Comparison of ENCODE assay signal across 18 mouse cellular contexts in the genomic region with DNA sequence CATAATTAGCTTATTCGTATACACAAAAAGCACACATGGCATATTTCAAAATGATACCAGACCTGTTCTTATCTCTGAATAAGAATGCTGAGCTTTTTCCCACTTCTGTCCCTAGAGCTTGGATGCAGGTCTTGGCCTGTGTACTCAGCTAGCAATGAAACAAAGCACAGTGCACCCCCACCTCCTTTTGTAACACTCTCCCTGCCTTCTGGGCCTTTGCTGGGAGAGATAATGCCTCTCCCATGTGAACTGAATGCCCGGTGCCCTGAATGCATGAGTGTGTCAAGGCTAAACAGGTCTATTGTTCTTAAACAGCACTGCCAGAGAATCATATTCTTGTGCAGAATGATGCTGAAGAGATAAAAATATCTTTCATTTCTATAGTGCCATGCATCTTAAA. TPM values are rescaled to one million over a fixed set of nuclear protein-coding genes. Genes with fewer than 3 reads are reported as not detected.
A peak's percentile ranks its signal among the peaks of the same experiment; 100 is the strongest.
DNase-seq lines count a peak whose midpoint lies in the region; ATAC-seq lines count a peak whose summit lies in the region.
"Had no signal": no experiment of that assay in that cellular context is flagged by ENCODE, and none has a peak within 500 bp of the region (broad histone marks: within the 10 kb centered on the region; RNA-seq: fewer than 3 reads in every experiment).

No protein-coding gene starts in this region.

- 54% methylated on average over 2 of the region's 2 CpGs for WGBS in hindbrain, embryonic 11.5 days
- 38% methylated on average over 2 of the region's 2 CpGs for WGBS in hindbrain, embryonic 16.5 days
- 36% methylated on average over 2 of the region's 2 CpGs for WGBS in midbrain, embryonic 12.5 days
- 30% methylated on average over 2 of the region's 2 CpGs for WGBS in midbrain, embryonic 16.5 days

- no peaks in the 10 kb centered on the region for H3K4me1 ChIP-seq in hindbrain, embryonic 11.5 days (replicated peaks; ENCODE audit: control insufficient read depth, insufficient read depth, low read length)
- peaks cover 8% of the 10 kb centered on the region for H3K4me1 ChIP-seq in hindbrain, embryonic 16.5 days (ENCODE audit: control insufficient read depth, insufficient read depth, low read depth, low read length)
- H3K4me1 ChIP-seq in midbrain, embryonic 12.5 days = peaks cover 9% of the 10 kb centered on the region
- peaks cover 25% of the 10 kb centered on the region for H3K4me1 ChIP-seq in midbrain, embryonic 16.5 days (ENCODE audit: control insufficient read depth, insufficient read depth, low read length)
- H3K4me1 ChIP-seq: embryonic facial prominence, embryonic 12.5 days had no signal

- H3K9ac ChIP-seq in hindbrain, embryonic 11.5 days (ENCODE audit: low read depth, low read length) = no peak overlapping the region
- H3K9ac ChIP-seq in hindbrain, embryonic 16.5 days (ENCODE audit: low read depth, low read length) = no peak overlapping the region
- no peak overlapping the region for H3K9ac ChIP-seq in midbrain, embryonic 12.5 days (replicated peaks)
- no peak overlapping the region for H3K9ac ChIP-seq in midbrain, embryonic 16.5 days (ENCODE audit: low read depth, low read length)
- H3K9ac ChIP-seq: embryonic facial prominence, embryonic 12.5 days; forebrain, embryonic 15.5 days; heart, embryonic 13.5 days; hindbrain, embryonic 12.5 days had no signal

- no peaks in the 10 kb centered on the region for H3K9me3 ChIP-seq in hindbrain, embryonic 11.5 days (ENCODE audit: control insufficient read depth, low read length)
- H3K9me3 ChIP-seq in hindbrain, embryonic 16.5 days (ENCODE audit: control insufficient read depth, low read length) = no peaks in the 10 kb centered on the region; the same call in 1 of the 2 replicates
- no peaks in the 10 kb centered on the region for H3K9me3 ChIP-seq in midbrain, embryonic 12.5 days
- H3K9me3 ChIP-seq in midbrain, embryonic 16.5 days (replicated peaks; ENCODE audit: control insufficient read depth, low read length, poor library complexity, severe bottlenecking) = no peaks in the 10 kb centered on the region
- H3K9me3 ChIP-seq: embryonic facial prominence, embryonic 12.5 days; forebrain, embryonic 15.5 days; heart, embryonic 13.5 days; hindbrain, embryonic 12.5 days had no signal

- DNase-seq in hindbrain, embryonic 11.5 days (ENCODE audit: low spot score) = peak; percentile 42
- peak; percentile 30 for DNase-seq in embryo, embryonic 11 days
- no peak for DNase-seq in urinary bladder, postnatal 25 days (ENCODE audit: low spot score)
- no peak for DNase-seq in left cerebral cortex, adult 8-10 months (ENCODE audit: low spot score in 2 of 2)
- DNase-seq: adrenal gland, postnatal 10 days; cerebellum, adult 11-12 months; cerebellum, adult 9-10 months; cerebellum, postnatal 25 days; gastrocnemius, postnatal 10 days; heart, postnatal 36 days had no signal

- no peak for ATAC-seq in hindbrain, embryonic 11.5 days (ENCODE audit: low FRiP score)
- no peak for ATAC-seq in hindbrain, embryonic 16.5 days
- ATAC-seq in midbrain, embryonic 12.5 days (ENCODE audit: low FRiP score, low read depth) = 0 out of 2 replicates have a peak, but pooled peaks have one; percentile 20
- no peak for ATAC-seq in midbrain, embryonic 16.5 days
- ATAC-seq: forebrain, embryonic 15.5 days had no signal

- no peak overlapping the region for H3K27ac ChIP-seq in hindbrain, embryonic 11.5 days (ENCODE audit: low read depth, low read length)
- no peak overlapping the region for H3K27ac ChIP-seq in hindbrain, embryonic 16.5 days (ENCODE audit: low read depth, low read length)
- no peak overlapping the region for H3K27ac ChIP-seq in midbrain, embryonic 12.5 days (replicated peaks)
- no peak overlapping the region for H3K27ac ChIP-seq in midbrain, embryonic 16.5 days (ENCODE audit: low read length)
- H3K27ac ChIP-seq: embryonic facial prominence, embryonic 12.5 days; forebrain, embryonic 15.5 days; heart, embryonic 13.5 days; hindbrain, embryonic 12.5 days had no signal

- no peak overlapping the region for H3K4me3 ChIP-seq in hindbrain, embryonic 11.5 days (ENCODE audit: low read depth, low read length)
- no peak overlapping the region for H3K4me3 ChIP-seq in hindbrain, embryonic 16.5 days (ENCODE audit: low read length)
- no peak overlapping the region for H3K4me3 ChIP-seq in midbrain, embryonic 12.5 days
- H3K4me3 ChIP-seq in midbrain, embryonic 16.5 days (ENCODE audit: low read depth, low read length) = no peak overlapping the region
- H3K4me3 ChIP-seq: embryonic facial prominence, embryonic 12.5 days; forebrain, embryonic 15.5 days; heart, embryonic 13.5 days; hindbrain, embryonic 12.5 days had no signal

- H3K27me3 ChIP-seq in hindbrain, embryonic 11.5 days (ENCODE audit: control insufficient read depth, insufficient read depth, low read length) = peaks cover 7% of the 10 kb centered on the region; the same call in 1 of the 2 replicates
- H3K27me3 ChIP-seq in hindbrain, embryonic 16.5 days (replicated peaks; ENCODE audit: control insufficient read depth, insufficient read depth, low read length) = no peaks in the 10 kb centered on the region
- H3K27me3 ChIP-seq in midbrain, embryonic 12.5 days = peaks cover 28% of the 10 kb centered on the region
- no peaks in the 10 kb centered on the region for H3K27me3 ChIP-seq in midbrain, embryonic 16.5 days (ENCODE audit: control insufficient read depth, insufficient read depth, low read depth, low read length)
- H3K27me3 ChIP-seq: forebrain, embryonic 15.5 days had no signal

- H3K36me3 ChIP-seq in hindbrain, embryonic 11.5 days (ENCODE audit: control insufficient read depth, insufficient read depth, low read length) = no peaks in the 10 kb centered on the region
- H3K36me3 ChIP-seq in hindbrain, embryonic 16.5 days (ENCODE audit: control insufficient read depth, insufficient read depth, low read length) = no peaks in the 10 kb centered on the region
- H3K36me3 ChIP-seq in midbrain, embryonic 12.5 days = no peaks in the 10 kb centered on the region
- H3K36me3 ChIP-seq in midbrain, embryonic 16.5 days (ENCODE audit: control insufficient read depth, insufficient read depth, low read length) = no peaks in the 10 kb centered on the region
- H3K36me3 ChIP-seq: embryonic facial prominence, embryonic 12.5 days; forebrain, embryonic 15.5 days; heart, embryonic 13.5 days; hindbrain, embryonic 12.5 days had no signal

- H3K4me2 ChIP-seq in hindbrain, embryonic 11.5 days (replicated peaks; ENCODE audit: low read depth, low read length) = no peak overlapping the region
- H3K4me2 ChIP-seq in hindbrain, embryonic 16.5 days (ENCODE audit: low read length) = no peak overlapping the region
- H3K4me2 ChIP-seq in midbrain, embryonic 12.5 days (replicated peaks) = no peak overlapping the region
- H3K4me2 ChIP-seq in midbrain, embryonic 16.5 days (ENCODE audit: low read length) = no peak overlapping the region
- H3K4me2 ChIP-seq: embryonic facial prominence, embryonic 12.5 days; forebrain, embryonic 15.5 days; heart, embryonic 13.5 days; hindbrain, embryonic 12.5 days had no signal

RNA-seq across cellular contexts. Expression of a gene that starts 2.5 kb away (rescaled TPM):
- 8.4 and 10.6 TPM in 2 replicates for polyA plus RNA-seq in hindbrain, embryonic 11.5 days (2014; fragmentation: Nextera tagmentation; extraction: Ambion mirVana)
- 47.2 and 48.9 TPM in 2 replicates for polyA plus RNA-seq in hindbrain, embryonic 16.5 days (2015; fragmentation: Nextera tagmentation; extraction: Ambion mirVana)
- 9.5 and 11.5 TPM in 2 replicates for polyA plus RNA-seq in midbrain, embryonic 12.5 days (2016; fragmentation: Nextera tagmentation; extraction: Ambion mirVana)
- polyA plus RNA-seq in midbrain, embryonic 16.5 days (2015; fragmentation: Nextera tagmentation; extraction: Ambion mirVana) = 54.0 and 55.2 TPM in 2 replicates
- total RNA-seq in left cerebral cortex, adult 8-10 months (2022) = 10 to 100 TPM; 52.5 to 62.2 (median 53.9) TPM
- total RNA-seq: MEL had no signal

Comparison
In these comparisons a context has a peak if more than half of its experiments do, and no peak if none do; other contexts are left out.
1. DNase-seq: peak in hindbrain, embryonic 11.5 days (single experiment) and embryo, embryonic 11 days (single experiment); none in urinary bladder, postnatal 25 days (single experiment) and left cerebral cortex, adult 8-10 months (0 of 2).